Mouse (Mus musculus) hindbrain, embryonic 11.5 days (tissue): ENCODE measurements around the gene Gm44965. TPM values are rescaled to one million over a fixed set of nuclear protein-coding genes. Genes with fewer than 3 reads are reported as not detected.

ENCODE experiments used
- ATAC-seq: fragments of 200-750 bp; cut with Nextera tagmentation; 2 replicates; pipeline ENCODE4 v1.8.0; 2017; ENCODE audit warnings: mild to moderate bottlenecking, moderate TSS enrichment, moderate library complexity; ENCODE audit not compliant: low FRiP score
- DNase-seq: peaks from one replicate; pipeline ENCODE4 v3.0.0-alpha.2; 2015; ENCODE audit warnings: low spot score
- H3K27ac ChIP-seq: fragments of 300-500 bp; sonication (generic); 2 replicates; pipeline ENCODE4 v1.5.1; 2014; ENCODE audit warnings: mild to moderate bottlenecking, low read depth, low read length
- H3K27me3 ChIP-seq: fragments of 300-500 bp; sonication (generic); 2 replicates; pipeline ENCODE4 v1.6.1; 2014; ENCODE audit warnings: mild to moderate bottlenecking, low read length, moderate library complexity, mixed read lengths; ENCODE audit not compliant: control insufficient read depth, insufficient read depth
- H3K36me3 ChIP-seq: fragments of 300-500 bp; sonication (generic); 2 replicates; pipeline ENCODE4 v1.6.1; 2014; ENCODE audit warnings: mild to moderate bottlenecking, low read length, moderate library complexity, mixed read lengths; ENCODE audit not compliant: control insufficient read depth, insufficient read depth
- H3K4me1 ChIP-seq: fragments of 300-500 bp; sonication (generic); replicated peaks from 2 replicates; pipeline ENCODE4 v1.6.1; 2014; ENCODE audit warnings: low read length, mixed read lengths; ENCODE audit not compliant: control insufficient read depth, insufficient read depth
- H3K4me2 ChIP-seq: fragments of 300-500 bp; sonication (generic); replicated peaks from 2 replicates; pipeline ENCODE4 v1.6.1; 2014; ENCODE audit warnings: mild to moderate bottlenecking, low read depth, low read length
- H3K4me3 ChIP-seq: fragments of 300-500 bp; sonication (generic); 2 replicates; pipeline ENCODE4 v1.5.1; 2014; ENCODE audit warnings: low read depth, low read length
- H3K9ac ChIP-seq: fragments of 300-500 bp; sonication (generic); 2 replicates; pipeline ENCODE4 v1.6.1; 2014; ENCODE audit warnings: low read depth, low read length
- H3K9me3 ChIP-seq: fragments of 300-500 bp; sonication (generic); 2 replicates; pipeline ENCODE4 v1.6.1; 2016; ENCODE audit warnings: low read length; ENCODE audit not compliant: control insufficient read depth
- WGBS: fragments of 180-500 bp; shearing (Covaris S2); extraction: QIAGEN DNeasy Blood & Tissue Kit; methylation state at CpG from one replicate; pipeline ENCODE4 v1.1.7; 2014; 5-methylcytosine and 5-hydroxymethylcytosine counted together
- polyA plus RNA-seq: library from polyadenylated mRNA; unstranded; fragments of >200 nt; fragmentation: Nextera tagmentation; extraction: Ambion mirVana; gene quantifications from 2 replicates; pipeline ENCODE4 v1.2.1, GENCODE M21; 2014

The Gm44965 gene
- polyA plus RNA-seq, 1 experiment from 2014 or later: not detected

- H3K4me3 ChIP-seq: peak overlapping the region; percentile 55
- peak overlapping the region; percentile 95 for H3K27ac ChIP-seq
- DNase-seq: peak; percentile 78
- peak; percentile 86 for ATAC-seq
- WGBS: 36% methylated on average over 13 of the region's 14 CpGs
- peak overlapping the region; percentile 75 for H3K4me2 ChIP-seq
- no peaks in the 10 kb centered on the region for H3K9me3 ChIP-seq
- H3K36me3 ChIP-seq: peaks cover 2% of the 10 kb centered on the region; the same call in 1 of the 2 replicates
- no peaks in the 10 kb centered on the region for H3K27me3 ChIP-seq
- H3K9ac ChIP-seq: peak overlapping the region; percentile 85
- peaks cover 3% of the 10 kb centered on the region; the same call in 1 of the 2 replicates for H3K4me1 ChIP-seq
These were observed 38.4 kb upstream of the Gm44965 start for GRCm38 (mm10) chr6:48555104-48555890.

DNA sequence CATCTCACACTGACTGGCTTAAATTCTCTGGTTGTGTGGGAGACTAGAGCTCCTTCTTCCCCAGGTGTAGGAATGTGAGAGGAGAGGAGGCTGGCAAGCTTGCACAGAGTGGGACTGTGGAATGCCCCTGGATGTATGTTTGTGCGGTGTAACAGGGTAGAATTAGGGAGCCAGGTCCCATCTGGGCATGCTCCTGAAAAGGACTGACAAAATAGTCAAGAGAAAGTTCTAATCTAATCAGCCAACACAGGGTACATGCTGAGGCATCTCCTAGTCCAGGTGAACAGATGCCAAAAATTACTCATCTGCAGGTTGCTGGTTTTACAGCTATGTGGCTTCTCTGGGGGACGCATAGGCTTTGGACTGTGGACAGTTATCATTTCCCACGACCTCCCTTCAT lies 37.8 kb upstream of the Gm44965 start:
- DNase-seq (no peak), ATAC-seq (no peak)
- Histone ChIP-seq H3K9ac (no peak overlapping the region), H3K27me3 (no peaks in the 10 kb centered on the region), H3K4me1 (peaks cover 3% of the 10 kb centered on the region; the same call in 1 of the 2 replicates), H3K4me2 (no peak overlapping the region), H3K27ac (no peak overlapping the region), H3K36me3 (peaks cover 2% of the 10 kb centered on the region; the same call in 1 of the 2 replicates), H3K9me3 (no peaks in the 10 kb centered on the region), H3K4me3 (no peak overlapping the region)
- whole genome bisulfite sequencing: 89% methylated on average over 3 of the region's 3 CpGs

DNA sequence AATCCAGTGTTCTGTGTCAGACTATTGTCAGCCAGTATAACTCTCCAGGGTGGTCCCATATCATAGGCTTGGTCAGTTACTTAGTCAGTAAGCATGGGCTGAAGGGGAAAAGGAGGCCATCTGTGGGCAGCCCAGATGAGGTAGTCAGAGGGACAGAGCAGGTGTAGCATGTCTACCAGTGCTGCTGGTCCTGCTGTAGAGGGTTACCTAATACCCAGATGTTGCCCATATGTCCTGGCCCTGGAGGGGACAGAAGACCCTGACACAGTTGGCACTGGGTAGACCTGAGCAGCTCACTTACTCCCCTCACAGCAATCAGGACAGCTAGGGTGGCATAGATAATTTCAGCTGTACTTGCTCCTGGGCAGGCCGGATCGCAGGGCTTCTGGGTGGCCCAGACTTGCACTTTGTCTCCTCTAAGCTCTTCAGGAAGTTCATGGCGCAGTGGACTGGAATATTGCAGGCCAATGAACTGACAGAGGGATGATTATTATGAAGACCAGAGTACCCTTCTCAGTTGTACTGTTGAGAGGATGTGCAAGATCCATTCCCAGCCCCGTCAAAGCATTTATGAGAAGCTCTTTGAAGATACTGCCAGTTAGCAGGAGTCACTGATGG lies 27.9 kb upstream of the Gm44965 start:
- H3K4me2 ChIP-seq: no peak overlapping the region
- no peak overlapping the region for H3K9ac ChIP-seq
- no peak overlapping the region for H3K4me3 ChIP-seq
- no peaks in the 10 kb centered on the region for H3K9me3 ChIP-seq
- no peak overlapping the region for H3K27ac ChIP-seq
- H3K36me3 ChIP-seq: no peaks in the 10 kb centered on the region
- no peak for ATAC-seq
- no peaks in the 10 kb centered on the region for H3K4me1 ChIP-seq
- DNase-seq: no peak
- no peaks in the 10 kb centered on the region for H3K27me3 ChIP-seq
- WGBS: 89% methylated on average over 4 of the region's 4 CpGs

GRCm38 (mm10) chr6:48566312-48566711 lies 27.4 kb upstream of the Gm44965 start:
- Histone ChIP-seq H3K36me3 (no peaks in the 10 kb centered on the region), H3K9me3 (no peaks in the 10 kb centered on the region), H3K27me3 (no peaks in the 10 kb centered on the region), H3K4me1 (no peaks in the 10 kb centered on the region), H3K27ac (no peak overlapping the region), H3K4me2 (no peak overlapping the region), H3K4me3 (no peak overlapping the region), H3K9ac (no peak overlapping the region)
- no peak for DNase-seq
- no peak for ATAC-seq
- WGBS: 82% methylated on average over 5 of the region's 5 CpGs

- Histone ChIP-seq H3K27ac (no peak overlapping the region), H3K36me3 (no peaks in the 10 kb centered on the region), H3K27me3 (no peaks in the 10 kb centered on the region), H3K9ac (no peak overlapping the region), H3K4me3 (no peak overlapping the region), H3K4me2 (no peak overlapping the region), H3K4me1 (no peaks in the 10 kb centered on the region), H3K9me3 (no peaks in the 10 kb centered on the region)
- DNase-seq (no peak), ATAC-seq (no peak)
- WGBS: 90% methylated on average over 21 of the region's 21 CpGs
These were observed 25.4 kb upstream of the Gm44965 start for GRCm38 (mm10) chr6:48568036-48568984.

DNA sequence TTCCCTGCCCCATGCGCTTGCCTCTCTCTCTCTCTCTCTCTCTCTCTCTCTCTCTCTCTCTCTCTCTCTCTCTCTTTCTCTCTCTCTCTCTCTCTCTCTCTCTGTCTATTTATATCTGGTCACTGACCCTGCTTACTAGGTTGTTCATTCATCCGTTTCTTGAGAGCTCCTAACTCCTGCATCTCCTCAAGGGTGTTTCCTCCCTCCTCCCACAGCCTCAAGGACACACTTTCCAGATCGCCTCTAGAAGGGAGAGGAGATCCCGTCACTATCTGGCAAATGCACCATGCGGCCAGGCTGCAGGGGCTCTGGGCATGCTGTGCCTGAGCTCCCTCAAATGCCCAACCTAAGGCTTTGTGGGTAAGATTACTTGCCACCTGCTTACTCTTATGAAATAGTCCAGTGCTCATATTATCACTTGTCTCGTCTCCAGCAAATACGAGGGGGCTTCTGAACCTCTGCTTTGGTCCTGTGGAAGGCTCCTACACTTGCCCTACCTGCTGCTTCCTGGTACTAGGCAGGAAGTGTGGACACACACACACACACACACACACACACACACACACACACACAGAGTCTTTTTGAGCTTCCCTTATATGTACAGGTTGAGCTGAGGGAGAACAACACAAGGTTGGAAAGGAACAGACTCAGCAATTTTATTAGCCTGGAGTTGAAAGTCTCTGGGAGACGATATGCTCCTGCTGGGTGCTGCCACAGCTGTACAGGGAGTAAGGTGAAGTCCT lies 24.5 kb upstream of the Gm44965 start:
- ATAC-seq: no peak
- H3K4me3 ChIP-seq: no peak overlapping the region

DNA sequence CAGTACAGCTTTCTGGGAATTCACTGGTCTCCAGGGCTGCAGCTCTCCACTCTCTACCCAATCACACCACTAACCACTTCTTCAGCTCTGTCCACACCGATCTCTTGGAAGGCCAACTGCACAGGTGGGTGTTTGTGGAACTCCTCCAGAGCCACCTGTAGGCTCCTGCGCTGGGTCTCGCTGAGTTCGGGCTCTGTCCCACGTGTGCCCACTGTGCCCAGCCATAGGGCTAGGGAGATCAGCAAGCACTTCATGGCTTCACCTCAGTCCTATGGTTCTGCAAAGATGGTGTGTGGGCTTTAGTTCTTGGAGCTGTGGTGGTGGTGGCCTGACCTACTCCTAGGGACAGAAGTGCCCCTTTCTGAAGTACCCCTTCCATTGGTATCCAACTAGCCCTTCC lies 21.7 kb upstream of the Gm44965 start:
- H3K9ac ChIP-seq: no peak overlapping the region
- H3K4me1 ChIP-seq: no peaks in the 10 kb centered on the region
- H3K27ac ChIP-seq: no peak overlapping the region
- no peak overlapping the region for H3K4me2 ChIP-seq
- 96% methylated on average over 5 of the region's 5 CpGs for WGBS
- no peaks in the 10 kb centered on the region for H3K27me3 ChIP-seq
- H3K36me3 ChIP-seq: no peaks in the 10 kb centered on the region
- no peak overlapping the region for H3K4me3 ChIP-seq
- DNase-seq (no peak), ATAC-seq (no peak)
- no peaks in the 10 kb centered on the region for H3K9me3 ChIP-seq

More for the DNA sequence above, 24.5 kb upstream of the Gm44965 start:
- Histone ChIP-seq H3K4me2 (no peak overlapping the region), H3K36me3 (no peaks in the 10 kb centered on the region), H3K27ac (no peak overlapping the region), H3K9me3 (no peaks in the 10 kb centered on the region), H3K9ac (no peak overlapping the region), H3K27me3 (no peaks in the 10 kb centered on the region), H3K4me1 (no peaks in the 10 kb centered on the region)
- DNase-seq: no peak
- WGBS: 87% methylated on average over 8 of the region's 8 CpGs

DNA sequence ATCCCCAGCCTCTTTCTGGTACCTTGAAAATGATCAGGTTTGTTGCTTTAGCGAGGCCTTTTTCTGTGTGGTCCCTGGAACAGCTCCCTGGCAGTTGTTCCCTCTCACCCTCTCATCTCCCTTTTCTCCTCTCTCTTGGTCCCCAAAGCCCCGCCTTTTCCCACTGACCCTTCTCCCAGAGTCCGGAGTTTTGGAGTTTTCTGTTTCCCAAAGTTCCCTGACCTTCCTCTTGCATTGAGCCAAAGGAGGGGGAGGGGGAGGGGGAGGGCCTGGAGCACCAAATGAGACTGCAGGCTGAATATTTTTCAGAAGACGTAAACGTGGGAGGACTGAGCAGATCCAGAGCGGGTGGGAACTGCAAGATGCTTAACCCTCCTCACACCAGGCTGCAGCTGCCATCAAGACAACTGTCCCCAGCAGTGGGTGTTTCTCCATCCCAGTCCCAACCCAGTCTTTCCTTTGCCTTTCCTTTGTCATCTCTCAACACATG lies 21.1 kb upstream of the Gm44965 start, which contains the start of gene Rarres2:
Gene Rarres2 (minus strand): TSS at position 218 of the 490 bp plus-strand sequence.
- DNase-seq: no peak
- Histone ChIP-seq H3K4me2 (no peak within 1 kb of the TSS), H3K9ac (no peak within 1 kb of the TSS), H3K9me3 (no peaks in the 10 kb centered on the region), H3K36me3 (no peaks in the 10 kb centered on the region), H3K4me3 (no peak within 1 kb of the TSS), H3K27me3 (no peaks in the 10 kb centered on the region), H3K27ac (no peak within 1 kb of the TSS), H3K4me1 (no peaks in the 10 kb centered on the region)
- WGBS: 35% methylated on average over 6 of the region's 6 CpGs
- ATAC-seq: no peak
